Mouse (Mus musculus) right cerebral cortex, adult 2 months (tissue): Measurements from ENCODE around the gene S100z.

Experiments used
- DNase-seq, 2 experiments: peaks; one replicate each; pipeline ENCODE4 v3.0.0; 2021 to 2022; ENCODE audit warnings: low spot score in 2 of 2

The S100z gene

GRCm38 (mm10) chr13:95444824-95445223 lies 33.7 kb downstream of the S100z start, which contains the start of gene Crhbp:
TSS of gene Crhbp (minus strand) at chr13:95444924.
- DNase-seq = no peak

- no peak for DNase-seq
These were observed 34.2 kb downstream of the S100z start for GRCm38 (mm10) chr13:95444291-95444690.

- no peak for DNase-seq
These were observed 34.9 kb downstream of the S100z start for GRCm38 (mm10) chr13:95443376-95444233.

GRCm38 (mm10) chr13:95442901-95443300 lies 35.6 kb downstream of the S100z start:
- no peak for DNase-seq

- DNase-seq = no peak
These were observed 39.0 kb downstream of the S100z start for GRCm38 (mm10) chr13:95439569-95439968.

GRCm38 (mm10) chr13:95431760-95432159 lies 46.8 kb downstream of the S100z start:
- DNase-seq = no peak

- DNase-seq = no peak
These were observed 51.0 kb downstream of the S100z start for GRCm38 (mm10) chr13:95427499-95427898.
